ENCODE assay signal across 14 mouse cellular contexts in the genomic region with DNA sequence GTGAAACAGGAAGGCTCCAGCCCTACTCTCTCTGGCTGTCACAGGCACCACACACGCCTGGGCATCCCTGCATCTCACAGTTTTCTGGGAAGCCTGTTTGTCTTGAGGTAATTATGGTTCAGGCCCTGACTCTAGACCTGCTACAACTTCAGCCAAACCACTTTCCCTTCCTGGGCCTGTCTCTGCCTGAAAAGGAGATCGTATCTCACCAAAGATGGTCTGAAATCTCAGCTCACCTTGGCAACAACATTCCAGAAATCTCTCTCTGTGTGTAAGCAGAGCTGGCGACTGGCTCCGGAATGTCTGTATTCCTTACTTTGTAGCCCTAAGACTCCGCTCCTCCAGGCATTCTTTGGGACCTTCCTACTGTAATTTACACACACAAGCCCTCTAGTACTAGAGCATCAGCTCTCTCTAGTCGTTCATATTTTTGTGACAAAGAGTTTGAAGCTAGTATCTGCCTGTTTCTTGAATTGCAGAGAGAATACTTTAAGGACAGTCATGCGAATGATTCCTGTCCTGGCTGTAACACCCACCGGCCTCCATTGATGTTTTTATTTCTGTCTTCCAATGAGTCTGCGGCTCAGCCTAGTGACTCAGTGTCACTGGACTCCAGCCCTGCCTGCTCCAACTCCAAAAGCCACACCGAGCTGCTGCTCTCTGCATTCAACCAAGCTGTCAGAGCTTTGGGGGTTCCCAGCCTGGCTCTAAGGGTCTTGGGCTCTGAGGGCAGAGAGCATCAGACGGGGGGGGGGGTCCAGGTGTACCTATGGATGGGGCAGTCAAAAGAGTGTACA. TPM values are rescaled to one million over a fixed set of nuclear protein-coding genes. Genes with fewer than 3 reads are reported as not detected.
A peak's percentile ranks its signal among the peaks of the same experiment; 100 is the strongest.
DNase-seq lines count a peak whose midpoint lies in the region; ATAC-seq lines count a peak whose summit lies in the region.
"Had no signal": no experiment of that assay in that cellular context is flagged by ENCODE, and none has a peak within 500 bp of the region (broad histone marks: within the 10 kb centered on the region; RNA-seq: fewer than 3 reads in every experiment).

No protein-coding gene starts in this region.

- no peaks in the 10 kb centered on the region for H3K27me3 ChIP-seq in embryonic facial prominence, embryonic 10.5 days (replicated peaks; ENCODE audit: low read depth, poor library complexity, severe bottlenecking)
- H3K27me3 ChIP-seq in limb, embryonic 10.5 days (ENCODE audit: low read depth, poor library complexity, severe bottlenecking), result no peaks in the 10 kb centered on the region
- H3K27me3 ChIP-seq in midbrain, embryonic 15.5 days (replicated peaks), result no peaks in the 10 kb centered on the region
- H3K27me3 ChIP-seq: midbrain, embryonic 13.5 days had no signal

- no peak overlapping the region for H3K4me2 ChIP-seq in midbrain, embryonic 15.5 days
- H3K4me2 ChIP-seq: hindbrain, embryonic 14.5 days; midbrain, embryonic 13.5 days had no signal

- no peaks in the 10 kb centered on the region for H3K9me3 ChIP-seq in embryonic facial prominence, embryonic 10.5 days
- no peaks in the 10 kb centered on the region for H3K9me3 ChIP-seq in limb, embryonic 10.5 days (replicated peaks)
- no peaks in the 10 kb centered on the region for H3K9me3 ChIP-seq in midbrain, embryonic 15.5 days
- H3K9me3 ChIP-seq: midbrain, embryonic 13.5 days had no signal

- DNase-seq in gastrocnemius, adult 18-20 months (ENCODE audit: low spot score), result peak; percentile 67
- no peak for DNase-seq in gastrocnemius, postnatal 10 days
- peak; percentile 85 for DNase-seq in 3T3-L1 (ENCODE audit: low read depth, low spot score)
- no peak for DNase-seq in embryonic facial prominence, embryonic 10.5 days (ENCODE audit: low spot score)
- DNase-seq in limb, embryonic 10.5 days (ENCODE audit: low spot score), result no peak
- no peak for DNase-seq in left cerebral cortex, postnatal 36 days (ENCODE audit: low spot score in 2 of 2)
- DNase-seq in layer of hippocampus, adult 18-20 months (ENCODE audit: low spot score in 2 of 2), result no peak
- DNase-seq: cerebellum, adult 11 months; kidney, postnatal 25 days; lung, adult 2 months had no signal

- ATAC-seq in midbrain, embryonic 15.5 days (replicated peaks), result no peak
- ATAC-seq: midbrain, embryonic 13.5 days had no signal

- H3K36me3 ChIP-seq in embryonic facial prominence, embryonic 10.5 days (replicated peaks), result no peaks in the 10 kb centered on the region
- H3K36me3 ChIP-seq in limb, embryonic 10.5 days, result no peaks in the 10 kb centered on the region
- H3K36me3 ChIP-seq in midbrain, embryonic 15.5 days (replicated peaks), result no peaks in the 10 kb centered on the region
- H3K36me3 ChIP-seq: midbrain, embryonic 13.5 days had no signal

- peaks cover 68% of the 10 kb centered on the region for H3K4me1 ChIP-seq in embryonic facial prominence, embryonic 10.5 days
- H3K4me1 ChIP-seq in limb, embryonic 10.5 days, result peaks cover 44% of the 10 kb centered on the region
- H3K4me1 ChIP-seq in midbrain, embryonic 15.5 days, result peaks cover 13% of the 10 kb centered on the region

- 69% methylated on average over 11 of the region's 11 CpGs for WGBS in embryonic facial prominence, embryonic 10.5 days
- WGBS in limb, embryonic 10.5 days, result 71% methylated on average over 11 of the region's 11 CpGs
- WGBS in midbrain, embryonic 15.5 days, result 81% methylated on average over 11 of the region's 11 CpGs

- intact Hi-C loops in left cerebral cortex, postnatal 36 days (cut with DNase I), result no loop called here

- H3K27ac ChIP-seq in embryonic facial prominence, embryonic 10.5 days (replicated peaks), result peak overlapping the region; percentile 72
- 0 out of 2 replicates have a peak overlapping the region, but pooled peaks have one; percentile 37 for H3K27ac ChIP-seq in limb, embryonic 10.5 days
- H3K27ac ChIP-seq in midbrain, embryonic 15.5 days, result no peak overlapping the region
- H3K27ac ChIP-seq: hindbrain, embryonic 14.5 days; midbrain, embryonic 13.5 days had no signal

- no peak overlapping the region for H3K9ac ChIP-seq in midbrain, embryonic 15.5 days
- H3K9ac ChIP-seq: hindbrain, embryonic 14.5 days; midbrain, embryonic 13.5 days had no signal

- no peak overlapping the region for H3K4me3 ChIP-seq in embryonic facial prominence, embryonic 10.5 days
- H3K4me3 ChIP-seq in limb, embryonic 10.5 days, result no peak overlapping the region
- H3K4me3 ChIP-seq in midbrain, embryonic 15.5 days, result no peak overlapping the region
- H3K4me3 ChIP-seq: midbrain, embryonic 13.5 days had no signal

RNA-seq across cellular contexts. Expression of a gene that starts 8.4 kb away (rescaled TPM):
- 1 to 10 TPM; 3.8 to 4.6 TPM for total RNA-seq in gastrocnemius, adult 18-20 months (2021)
- 10 to 100 TPM; 16.2 to 18.4 TPM for total RNA-seq in gastrocnemius, postnatal 10 days (2021)
- 2.3 and 2.6 TPM in 2 replicates for polyA plus RNA-seq in embryonic facial prominence, embryonic 10.5 days (2016; fragmentation: Nextera tagmentation; extraction: Ambion mirVana)
- 1.1 and 2.0 TPM in 2 replicates for polyA plus RNA-seq in limb, embryonic 10.5 days (2016; fragmentation: Nextera tagmentation; extraction: Ambion mirVana)
- 10 to 100 TPM; 25.2 to 27.8 TPM for total RNA-seq in left cerebral cortex, postnatal 36 days (2021)
- 10 to 100 TPM; 23.9 to 26.0 TPM for total RNA-seq in layer of hippocampus, adult 18-20 months (2021)
- 2.5 and 3.0 TPM in 2 replicates for polyA plus RNA-seq in midbrain, embryonic 15.5 days (2015; fragmentation: Nextera tagmentation; extraction: Ambion mirVana)

RNA-seq across cellular contexts. Expression of a gene that starts 44.4 kb away (rescaled TPM):
- not detected for total RNA-seq in gastrocnemius, adult 18-20 months (2021)
- not detected for total RNA-seq in gastrocnemius, postnatal 10 days (2021)
- polyA plus RNA-seq in embryonic facial prominence, embryonic 10.5 days (2016; fragmentation: Nextera tagmentation; extraction: Ambion mirVana), result 0.96 and 2.6 TPM in 2 replicates
- 0.53 and 0.65 TPM in 2 replicates for polyA plus RNA-seq in limb, embryonic 10.5 days (2016; fragmentation: Nextera tagmentation; extraction: Ambion mirVana)
- total RNA-seq in left cerebral cortex, postnatal 36 days (2021), result not detected
- not detected for total RNA-seq in layer of hippocampus, adult 18-20 months (2021)
- 8.9 and 11.0 TPM in 2 replicates for polyA plus RNA-seq in midbrain, embryonic 15.5 days (2015; fragmentation: Nextera tagmentation; extraction: Ambion mirVana)
- total RNA-seq: gastrocnemius, adult 8-10 months had no signal

Comparison
In these comparisons a context has a peak if more than half of its experiments do, and no peak if none do; other contexts are left out.
1. DNase-seq: peak in gastrocnemius, adult 18-20 months (single experiment) and 3T3-L1 (single experiment); none in gastrocnemius, postnatal 10 days (single experiment), embryonic facial prominence, embryonic 10.5 days (single experiment), limb, embryonic 10.5 days (single experiment), left cerebral cortex, postnatal 36 days (0 of 2) and layer of hippocampus, adult 18-20 months (0 of 2).